Mouse (Mus musculus) small intestine, adult 10 weeks (tissue): ENCODE measurements around the gene Zfp280b. TPM values are rescaled to one million over a fixed set of nuclear protein-coding genes. Genes with fewer than 3 reads are reported as not detected.

ENCODE experiments used
- polyA plus RNA-seq: library from polyadenylated mRNA; stranded (reverse); fragments of 350-450 nt; fragmentation: Illumina TruSeq; extraction: RNeasy Lipid Tissue Mini Kit (QIAGEN cat#74804); gene quantifications from one replicate; pipeline ENCODE4 v1.2.3, GENCODE M21; 2014; ENCODE audit warnings: low replicate concordance

Gene Zfp280b
- polyA plus RNA-seq = 10.7 TPM

GRCm38 (mm10) chr10:76032402-76033118, at the start of gene Zfp280b:
TSS of gene Zfp280b (plus strand) at chr10:76032650.

Other genes starting within 250 kb of the Zfp280b start
- gene Gstt1, start 234.1 kb upstream of the Zfp280b start, polyA plus RNA-seq = 10.8 TPM
- gene Gstt4, start 210.1 kb upstream of the Zfp280b start, polyA plus RNA-seq = not detected
- 5.7 TPM for gene Gstt2, start 195.2 kb upstream of the Zfp280b start, polyA plus RNA-seq
- gene Mif, start 172.4 kb upstream of the Zfp280b start, polyA plus RNA-seq = not detected
- not detected for gene Derl3, start 139.2 kb upstream of the Zfp280b start, polyA plus RNA-seq
- 7.2 TPM for gene Smarcb1, start 111.0 kb upstream of the Zfp280b start, polyA plus RNA-seq
- gene Chchd10, start 99.5 kb upstream of the Zfp280b start, polyA plus RNA-seq = 23.9 TPM
- gene Mmp11, start 96.2 kb upstream of the Zfp280b start, polyA plus RNA-seq = not detected
- gene Gm867, start 92.0 kb upstream of the Zfp280b start, polyA plus RNA-seq = not detected
- not detected for gene Vpreb3, start 89.6 kb upstream of the Zfp280b start, polyA plus RNA-seq
- gene Gm5134, start 78.1 kb upstream of the Zfp280b start, polyA plus RNA-seq = not detected
- 44.6 TPM for gene Slc5a4b, start 78.3 kb downstream of the Zfp280b start, polyA plus RNA-seq
- 40.7 TPM for gene Slc5a4a, start 114.8 kb downstream of the Zfp280b start, polyA plus RNA-seq
- gene Prmt2, start 205.2 kb downstream of the Zfp280b start, polyA plus RNA-seq = 1.0 TPM
- gene S100b, start 221.2 kb downstream of the Zfp280b start, polyA plus RNA-seq = 0.56 TPM